In genomic region chr2:138659376-138659775, GRCm38 (mm10) we compare ENCODE assay signal across 25 mouse cellular contexts.
DNase-seq lines count a peak whose midpoint lies in the region; ATAC-seq and TF ChIP-seq lines count a peak whose summit lies in the region.
"Had no signal": no experiment of that assay in that cellular context is flagged by ENCODE, and none has a peak within 500 bp of the region (broad histone marks: within the 10 kb centered on the region; RNA-seq: fewer than 3 reads in every experiment).

No protein-coding gene starts in this region.

- H3K4me3 ChIP-seq in kidney, adult 2 months (ENCODE audit: insufficient read depth, low read depth, low read length): no peak overlapping the region
- H3K4me3 ChIP-seq in forebrain, postnatal 0 days (ENCODE audit: low read depth, low read length): no peak overlapping the region
- H3K4me3 ChIP-seq: forebrain, embryonic 12.5 days; heart, embryonic 10.5 days; heart, embryonic 15.5 days; hindbrain, embryonic 13.5 days; left cerebral cortex, adult 2 months; liver, embryonic 12.5 days; megakaryocyte, embryonic 14.5 days; midbrain, embryonic 12.5 days had no signal

- H3K27me3 ChIP-seq in kidney, adult 2 months (replicated peaks; ENCODE audit: control insufficient read depth, insufficient read depth, low read length): no peaks in the 10 kb centered on the region
- H3K27me3 ChIP-seq in forebrain, postnatal 0 days (ENCODE audit: insufficient read depth, low read length): no peaks in the 10 kb centered on the region
- H3K27me3 ChIP-seq: forebrain, embryonic 12.5 days; heart, embryonic 15.5 days; hindbrain, embryonic 13.5 days; liver, embryonic 12.5 days; megakaryocyte, embryonic 14.5 days; midbrain, embryonic 12.5 days had no signal

- ATAC-seq in forebrain, postnatal 0 days: no peak
- ATAC-seq: CD4-positive, CD25-positive, alpha-beta regulatory T cell, adult 4 months; intestine, postnatal 0 days; liver, postnatal 0 days had no signal

- no peaks in the 10 kb centered on the region for H3K36me3 ChIP-seq in kidney, adult 2 months (ENCODE audit: control insufficient read depth, insufficient read depth, low read length)
- no peaks in the 10 kb centered on the region for H3K36me3 ChIP-seq in forebrain, postnatal 0 days (ENCODE audit: insufficient read depth)
- H3K36me3 ChIP-seq: forebrain, embryonic 12.5 days; heart, embryonic 10.5 days; heart, embryonic 15.5 days; hindbrain, embryonic 13.5 days; liver, embryonic 12.5 days; midbrain, embryonic 12.5 days had no signal

- TF ChIP-seq CTCF in kidney, adult 2 months (conservative IDR thresholded peaks at IDR 0.05; ENCODE audit: insufficient read depth, insufficient read length, low read depth, low read length): no peak
- TF ChIP-seq CTCF in forebrain, postnatal 0 days (IDR thresholded peaks at IDR 0.05; ENCODE audit: low read depth): no peak

- H3K9me3 ChIP-seq in forebrain, postnatal 0 days (ENCODE audit: low read length): no peaks in the 10 kb centered on the region
- H3K9me3 ChIP-seq: forebrain, embryonic 12.5 days; heart, embryonic 10.5 days; heart, embryonic 15.5 days; hindbrain, embryonic 13.5 days; liver, embryonic 12.5 days; midbrain, embryonic 12.5 days had no signal

- H3K4me2 ChIP-seq in forebrain, postnatal 0 days (ENCODE audit: low read depth): no peak overlapping the region
- H3K4me2 ChIP-seq: forebrain, embryonic 12.5 days; heart, embryonic 15.5 days; hindbrain, embryonic 13.5 days; liver, embryonic 12.5 days; midbrain, embryonic 12.5 days had no signal

- peak; percentile 6 for DNase-seq in kidney, adult 2 months
- DNase-seq in kidney, postnatal 36 days: no peak
- DNase-seq in cerebellum, adult 18-20 months: peak; percentile 22 to 27
- DNase-seq in cerebellum, adult 9-11 months: peak; percentile 24
- DNase-seq in right cerebral cortex, postnatal 10 days (ENCODE audit: low spot score in 2 of 2): no peak
- no peak for DNase-seq in forebrain, postnatal 0 days
- DNase-seq in spleen, postnatal 36 days (ENCODE audit: low spot score in 2 of 2): no peak
- DNase-seq: adrenal gland, postnatal 25 days; gastrocnemius, postnatal 10 days; heart, postnatal 36 days; kidney, postnatal 14 days; liver, postnatal 0 days; lung, postnatal 4 days; right cerebral cortex, postnatal 14 days; thymus, postnatal 4 days had no signal

- H3K27ac ChIP-seq in kidney, adult 2 months (ENCODE audit: insufficient read depth, low read depth, low read length): no peak overlapping the region
- H3K27ac ChIP-seq in forebrain, postnatal 0 days (ENCODE audit: low read depth, low read length): no peak overlapping the region
- H3K27ac ChIP-seq: forebrain, embryonic 12.5 days; heart, embryonic 10.5 days; heart, embryonic 15.5 days; hindbrain, embryonic 13.5 days; left cerebral cortex, adult 2 months; liver, embryonic 12.5 days; midbrain, embryonic 12.5 days had no signal

- no peaks in the 10 kb centered on the region; the same call in 1 of the 2 replicates for H3K4me1 ChIP-seq in kidney, adult 2 months (ENCODE audit: control insufficient read depth, insufficient read depth, low read length)
- H3K4me1 ChIP-seq in forebrain, postnatal 0 days (ENCODE audit: insufficient read depth): no peaks in the 10 kb centered on the region
- H3K4me1 ChIP-seq: forebrain, embryonic 12.5 days; heart, embryonic 10.5 days; heart, embryonic 15.5 days; hindbrain, embryonic 13.5 days; liver, embryonic 12.5 days; megakaryocyte, embryonic 14.5 days had no signal

- no peak for TF ChIP-seq POLR2A in kidney, adult 2 months (IDR thresholded peaks at IDR 0.05; ENCODE audit: low read depth, low read length)

- H3K9ac ChIP-seq in forebrain, postnatal 0 days: no peak overlapping the region
- H3K9ac ChIP-seq: forebrain, embryonic 12.5 days; heart, embryonic 15.5 days; hindbrain, embryonic 13.5 days; liver, embryonic 12.5 days; liver, postnatal 0 days; midbrain, embryonic 12.5 days had no signal

Comparison
In these comparisons a context has a peak if more than half of its experiments do, and no peak if none do; other contexts are left out.
1. DNase-seq: peak in kidney, adult 2 months (single experiment), cerebellum, adult 18-20 months (2 of 2) and cerebellum, adult 9-11 months (single experiment); none in kidney, postnatal 36 days (0 of 2), right cerebral cortex, postnatal 10 days (0 of 2), forebrain, postnatal 0 days (single experiment) and spleen, postnatal 36 days (0 of 2).